Mouse (Mus musculus) layer of hippocampus, postnatal 36 days (tissue): ENCODE measurements around the gene Ccdc3. TPM values are rescaled to one million over a fixed set of nuclear protein-coding genes. Genes with fewer than 3 reads are reported as not detected.

Experiments used
- DNase-seq, 2 experiments: peaks; one replicate each; pipeline ENCODE4 v3.0.0; 2022
- total RNA-seq, 2 experiments: library from RNA; stranded (reverse); gene quantifications; 2 replicates each; pipeline ENCODE4 v1.2.3; 2021

Ccdc3 gene
- 10 to 100 TPM; 10.5 to 13.7 TPM for total RNA-seq

- peak in 1 of 2 experiments; percentile 8 for DNase-seq
Observed at GRCm38 (mm10) chr2:5137500-5138286, at the start of gene Ccdc3. TSS of gene Ccdc3 (plus strand) at chr2:5137776.

- DNase-seq = peak in 1 of 2 experiments; percentile 12
Observed at GRCm38 (mm10) chr2:5090385-5090784, 47.2 kb upstream of the Ccdc3 start.

GRCm38 (mm10) chr2:5094876-5095275 lies 42.7 kb upstream of the Ccdc3 start:
- no peak for DNase-seq

GRCm38 (mm10) chr2:5095316-5095715 lies 42.3 kb upstream of the Ccdc3 start:
- no peak for DNase-seq

GRCm38 (mm10) chr2:5097786-5098445 lies 39.7 kb upstream of the Ccdc3 start:
- no peak for DNase-seq

GRCm38 (mm10) chr2:5099176-5099575 lies 38.4 kb upstream of the Ccdc3 start:
- no peak for DNase-seq

- no peak for DNase-seq
Observed at GRCm38 (mm10) chr2:5101743-5102245, 35.8 kb upstream of the Ccdc3 start.

DNA sequence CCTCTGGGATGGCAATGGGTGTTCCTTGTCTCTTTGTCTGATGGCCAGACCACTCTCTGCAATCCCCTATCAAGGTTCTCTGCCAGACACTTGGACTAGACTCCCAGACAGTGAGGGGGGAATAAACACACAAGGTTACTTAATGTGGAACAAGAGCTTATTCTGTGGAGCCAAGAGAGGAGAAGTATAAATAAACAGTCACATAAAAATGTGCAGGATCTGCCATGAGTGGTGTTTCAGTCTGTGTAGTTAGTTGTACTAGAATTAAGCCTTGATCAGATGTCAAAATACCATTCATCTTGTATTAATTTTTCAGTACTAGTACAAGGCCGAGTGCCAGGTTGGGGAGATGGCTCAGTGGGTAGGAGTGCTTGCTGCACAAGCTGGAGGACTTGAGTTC lies 34.7 kb upstream of the Ccdc3 start:
- DNase-seq = no peak

DNA sequence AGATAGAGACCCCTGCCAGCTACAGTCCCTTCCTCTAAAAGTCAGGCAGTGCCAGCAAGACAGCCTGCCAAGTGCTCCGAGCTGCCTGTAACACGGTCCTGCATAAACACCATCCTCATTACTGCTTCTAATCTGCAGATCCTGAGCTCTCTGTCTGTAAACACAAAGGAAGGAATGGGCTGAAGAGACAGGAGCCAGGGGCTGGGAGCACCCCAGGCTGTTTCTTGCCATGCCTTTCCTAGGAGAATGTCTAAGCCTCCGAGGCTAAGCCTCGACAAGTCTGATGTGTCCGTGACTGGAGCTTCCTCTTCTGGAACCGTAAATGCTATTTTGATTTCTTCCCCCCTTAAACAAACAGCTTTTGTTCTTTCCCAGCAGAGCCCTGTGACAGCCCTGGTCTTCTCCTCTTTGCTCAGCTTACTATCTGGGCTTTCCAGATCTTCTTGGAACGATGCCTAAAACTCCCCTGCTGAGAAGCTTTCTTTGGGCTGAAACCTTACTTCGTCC lies 24.7 kb upstream of the Ccdc3 start:
- no peak for DNase-seq

GRCm38 (mm10) chr2:5114386-5114785 lies 23.2 kb upstream of the Ccdc3 start:
- DNase-seq = no peak

- DNase-seq = no peak
Observed at GRCm38 (mm10) chr2:5116856-5117532, 20.6 kb upstream of the Ccdc3 start.

GRCm38 (mm10) chr2:5125506-5125905 lies 12.1 kb upstream of the Ccdc3 start:
- no peak for DNase-seq

DNA sequence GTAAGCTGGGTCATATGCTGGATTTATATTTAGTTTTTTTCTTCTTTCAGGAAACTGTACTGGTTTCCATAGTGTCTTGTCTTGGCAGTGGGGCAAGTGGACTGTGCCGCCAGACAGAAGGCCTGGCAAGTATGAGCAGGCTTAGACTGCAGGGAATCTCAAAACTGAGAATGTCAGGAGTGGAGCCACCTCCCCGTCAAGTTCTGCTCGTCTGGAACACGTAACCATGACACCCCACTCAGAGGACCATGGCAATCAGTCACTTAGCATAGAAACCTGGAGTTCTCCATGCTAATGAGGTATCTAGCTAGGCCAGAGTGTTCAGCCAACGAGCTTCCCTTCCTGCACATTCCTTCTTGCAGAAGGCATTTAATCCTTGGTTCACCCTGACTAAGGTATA lies 10.2 kb upstream of the Ccdc3 start:
- DNase-seq = peak; percentile 5 to 14

- DNase-seq = no peak
Observed at GRCm38 (mm10) chr2:5129099-5129498, 8.5 kb upstream of the Ccdc3 start.

DNA sequence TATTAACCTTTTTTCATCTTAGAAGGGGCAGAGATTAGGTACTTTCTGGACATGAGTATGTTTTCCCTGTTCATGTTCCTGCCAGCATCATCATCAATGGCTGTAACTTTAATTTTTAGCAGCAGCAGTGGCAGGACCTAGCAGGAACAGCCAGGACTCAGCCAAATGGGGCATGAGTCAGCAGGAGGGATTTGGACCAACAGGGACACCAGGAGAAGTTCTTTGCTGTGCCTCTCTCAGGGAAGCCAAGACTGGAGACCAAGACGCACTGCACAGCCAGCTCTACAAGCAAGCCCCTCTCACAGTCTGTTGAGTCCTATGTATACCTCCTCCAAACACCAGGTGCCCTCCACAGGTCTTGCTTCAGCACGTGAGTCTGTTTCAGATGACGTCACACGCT lies 5.5 kb upstream of the Ccdc3 start:
- no peak for DNase-seq

GRCm38 (mm10) chr2:5134959-5135743 lies 2.4 kb upstream of the Ccdc3 start:
- no peak for DNase-seq

- DNase-seq = no peak
Observed at GRCm38 (mm10) chr2:5139961-5140360, 2.4 kb downstream of the Ccdc3 start.

- no peak for DNase-seq
Observed at GRCm38 (mm10) chr2:5144446-5144845, 6.9 kb downstream of the Ccdc3 start.

- DNase-seq = no peak
Observed at GRCm38 (mm10) chr2:5147907-5148306, 10.3 kb downstream of the Ccdc3 start.

DNA sequence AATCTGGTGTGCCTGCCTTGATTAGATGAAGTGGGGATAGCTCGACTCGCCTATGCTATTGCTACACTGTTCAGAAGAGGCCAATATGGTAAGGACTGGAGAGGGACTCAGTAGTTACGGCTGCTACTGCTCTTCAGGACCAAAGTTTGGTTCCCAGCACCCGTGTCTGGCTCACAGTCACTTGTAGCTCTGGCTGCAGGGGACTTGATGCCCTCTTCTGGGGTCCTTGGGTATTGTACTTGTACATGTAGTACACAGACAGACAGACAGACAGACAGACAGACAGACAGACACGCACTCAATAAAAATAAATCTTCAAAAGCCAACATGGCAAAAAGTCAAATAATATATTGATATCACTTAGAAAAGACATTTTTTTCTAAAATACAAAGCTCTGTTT lies 17.1 kb downstream of the Ccdc3 start:
- DNase-seq = no peak

GRCm38 (mm10) chr2:5160236-5160848 lies 22.8 kb downstream of the Ccdc3 start:
- no peak for DNase-seq
